Mouse (Mus musculus) testis, adult 2 months (tissue): ENCODE results near the gene Zfp280d.

Experiments
- CTCF ChIP-seq: fragments of 200-500 bp; IDR thresholded peaks from 2 replicates; pipeline ENCODE4 v1.5.1; 2012; ENCODE audit warnings: low read depth, mild to moderate bottlenecking, inconsistent platforms, low read length, moderate library complexity; ENCODE audit not compliant: control insufficient read depth, insufficient read depth, insufficient replicate concordance
- POLR2A ChIP-seq: fragments of 200-500 bp; IDR thresholded peaks from 2 replicates; pipeline ENCODE4 v1.6.1; 2012; ENCODE audit warnings: low read depth, mild to moderate bottlenecking, inconsistent platforms, low read length, moderate library complexity; ENCODE audit not compliant: control insufficient read depth

DNA sequence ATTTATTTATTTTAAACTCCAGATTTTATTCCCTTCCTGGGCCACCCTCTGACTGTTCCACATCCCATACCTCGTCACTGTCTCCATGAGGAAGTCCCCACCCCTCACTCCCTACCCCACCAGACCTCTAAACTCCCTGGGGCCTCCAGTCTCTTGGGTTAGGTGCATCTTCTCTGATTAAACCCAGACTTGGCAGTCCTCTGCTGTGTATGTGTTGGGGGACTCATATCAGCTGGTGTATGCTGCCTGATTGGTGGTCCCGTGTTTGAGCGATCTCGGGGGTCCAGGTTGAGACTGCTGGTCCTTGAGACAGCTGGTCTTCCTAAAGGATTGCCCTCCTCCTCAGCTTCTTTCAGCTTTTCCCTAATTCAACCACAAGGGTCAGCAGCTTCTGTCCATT, 5.3 kb downstream of the Zfp280d start:
- TF ChIP-seq POLR2A (no peak), CTCF (no peak)
